Mouse (Mus musculus) lung, embryonic 15.5 days (tissue): Measurements from ENCODE around the gene Gm7534. TPM values are rescaled to one million over a fixed set of nuclear protein-coding genes. Genes with fewer than 3 reads are reported as not detected.
"Not testable (repeated sequence)": the region's sequence is repeated elsewhere in the genome, so short reads cannot be mapped to it uniquely, and the experiment has no call there.

ENCODE experiments used
- ATAC-seq: fragments of 200-750 bp; cut with Nextera tagmentation; 2 replicates; pipeline ENCODE4 v1.8.0; 2017; ENCODE audit warnings: moderate number of reproducible peaks, borderline replicate concordance; ENCODE audit not compliant: low FRiP score, low TSS enrichment; ENCODE audit errors: extremely low read depth
- H3K27ac ChIP-seq: fragments of 300-500 bp; sonication (generic); 2 replicates; pipeline ENCODE4 v1.5.1; 2015; ENCODE audit warnings: moderate library complexity, mild to moderate bottlenecking, inconsistent platforms
- H3K27me3 ChIP-seq: fragments of 300-500 bp; sonication (generic); 2 replicates; pipeline ENCODE4 v1.6.1; 2015; ENCODE audit warnings: inconsistent platforms
- H3K36me3 ChIP-seq: fragments of 300-500 bp; sonication (generic); 2 replicates; pipeline ENCODE4 v1.6.1; 2015; ENCODE audit warnings: inconsistent platforms
- H3K4me1 ChIP-seq: fragments of 300-500 bp; sonication (generic); 2 replicates; pipeline ENCODE4 v1.6.1; 2015; ENCODE audit warnings: inconsistent platforms
- H3K4me2 ChIP-seq: fragments of 300-500 bp; sonication (generic); 2 replicates; pipeline ENCODE4 v1.6.1; 2015; ENCODE audit warnings: inconsistent platforms, mild to moderate bottlenecking, moderate library complexity
- H3K4me3 ChIP-seq: fragments of 300-500 bp; sonication (generic); 2 replicates; pipeline ENCODE4 v1.5.1; 2015; ENCODE audit warnings: mild to moderate bottlenecking, inconsistent platforms
- H3K9ac ChIP-seq: fragments of 300-500 bp; sonication (generic); 2 replicates; pipeline ENCODE4 v1.6.1; 2015; ENCODE audit warnings: inconsistent platforms
- H3K9me3 ChIP-seq: fragments of 300-500 bp; sonication (generic); 2 replicates; pipeline ENCODE4 v1.6.1; 2016; ENCODE audit warnings: inconsistent platforms
- WGBS: fragments of 180-500 bp; shearing (Covaris S2); methylation state at CpG from one replicate; pipeline ENCODE4 v1.1.7; 2015; 5-methylcytosine and 5-hydroxymethylcytosine counted together
- polyA plus RNA-seq: library from polyadenylated mRNA; unstranded; fragments of >200 nt; fragmentation: Nextera tagmentation; extraction: Ambion mirVana; gene quantifications from 2 replicates; pipeline ENCODE4 v1.2.1, GENCODE M21; 2015

Gene Gm7534
- polyA plus RNA-seq, 1 experiment from 2014 or later, result not detected

DNA sequence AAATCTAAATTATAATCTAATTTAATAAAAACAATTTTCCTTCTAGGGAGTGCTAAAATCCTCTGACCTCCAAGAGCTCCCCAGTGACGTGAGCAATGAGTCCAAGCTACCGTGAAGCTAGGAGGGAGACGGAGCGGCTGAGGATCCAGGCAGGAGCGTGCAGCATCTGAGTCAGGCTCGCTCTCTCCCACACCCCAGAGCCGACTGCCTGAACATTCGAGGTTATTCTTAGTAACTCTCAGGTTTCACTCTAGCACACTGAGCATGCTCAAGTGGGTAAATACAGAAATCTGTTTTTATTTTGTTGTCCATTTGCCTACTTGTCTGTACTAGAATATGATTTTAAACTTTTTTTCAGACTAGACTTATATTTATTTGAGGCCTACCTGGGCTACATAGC lies 46.1 kb downstream of the Gm7534 start:
- Histone ChIP-seq H3K4me2 (no peak overlapping the region), H3K36me3 (peaks cover 9% of the 10 kb centered on the region), H3K27ac (no peak overlapping the region), H3K4me3 (no peak overlapping the region), H3K9ac (no peak overlapping the region), H3K9me3 (no peaks in the 10 kb centered on the region), H3K4me1 (peaks cover 5% of the 10 kb centered on the region; the same call in 1 of the 2 replicates), H3K27me3 (no peaks in the 10 kb centered on the region)
- no peak for ATAC-seq
- WGBS, result 46% methylated on average over 8 of the region's 8 CpGs

DNA sequence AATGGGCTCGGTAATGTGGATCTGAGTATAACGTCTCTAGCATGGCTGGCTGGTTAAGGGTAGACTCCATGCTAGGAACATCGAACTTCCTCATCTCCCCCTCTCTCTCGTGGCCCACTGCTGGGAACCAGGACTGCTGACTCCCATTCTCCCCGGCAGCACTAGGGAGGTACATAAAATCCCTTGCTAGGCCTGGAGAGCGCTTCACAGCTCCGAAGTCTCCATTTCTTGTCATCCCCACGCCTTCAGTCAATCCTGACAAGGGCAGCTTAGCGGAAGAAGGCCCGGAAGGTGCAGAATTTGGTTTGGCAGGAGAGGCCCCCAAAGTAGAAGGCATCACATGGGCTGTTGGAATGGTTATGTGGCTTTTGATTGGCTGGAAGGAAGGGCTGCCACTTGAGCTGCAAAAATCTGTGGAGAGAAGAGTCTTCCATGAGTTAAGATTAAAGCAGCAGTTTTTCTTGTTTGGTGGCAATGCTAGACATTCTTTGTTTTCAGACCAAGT lies 46.8 kb downstream of the Gm7534 start:
- Histone ChIP-seq H3K27ac (no peak overlapping the region), H3K4me1 (peaks cover 5% of the 10 kb centered on the region; the same call in 1 of the 2 replicates), H3K36me3 (peaks cover 16% of the 10 kb centered on the region), H3K9me3 (no peaks in the 10 kb centered on the region), H3K27me3 (no peaks in the 10 kb centered on the region), H3K4me3 (no peak overlapping the region), H3K9ac (no peak overlapping the region), H3K4me2 (no peak overlapping the region)
- no peak for ATAC-seq
- WGBS, result 74% methylated on average over 10 of the region's 10 CpGs

DNA sequence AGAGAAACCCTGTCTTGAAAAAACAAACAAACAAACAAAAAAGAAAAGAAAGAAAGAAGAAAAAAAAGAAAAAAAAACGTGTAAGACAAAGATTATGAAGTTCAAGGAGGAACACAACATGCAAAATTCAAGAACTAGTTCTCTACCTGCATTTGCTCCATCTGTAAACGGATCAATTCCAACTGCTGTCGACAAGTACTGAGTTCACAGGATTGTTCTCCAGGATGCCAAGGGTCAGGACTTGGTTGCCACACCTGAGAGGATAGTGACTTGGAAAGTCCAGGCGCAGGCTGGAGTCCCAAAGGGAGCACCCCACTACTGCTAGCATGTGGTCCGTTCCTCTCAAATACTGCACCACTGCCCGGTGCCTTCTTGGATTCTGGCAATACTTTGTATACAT lies 47.3 kb downstream of the Gm7534 start:
- no peak overlapping the region for H3K4me2 ChIP-seq
- H3K27ac ChIP-seq, result no peak overlapping the region
- H3K27me3 ChIP-seq, result no peaks in the 10 kb centered on the region
- H3K9ac ChIP-seq, result no peak overlapping the region
- ATAC-seq, result no peak
- 87% methylated on average over 6 of the region's 6 CpGs for WGBS
- no peak overlapping the region for H3K4me3 ChIP-seq
- H3K4me1 ChIP-seq, result peaks cover 5% of the 10 kb centered on the region; the same call in 1 of the 2 replicates
- peaks cover 19% of the 10 kb centered on the region for H3K36me3 ChIP-seq
- no peaks in the 10 kb centered on the region for H3K9me3 ChIP-seq

DNA sequence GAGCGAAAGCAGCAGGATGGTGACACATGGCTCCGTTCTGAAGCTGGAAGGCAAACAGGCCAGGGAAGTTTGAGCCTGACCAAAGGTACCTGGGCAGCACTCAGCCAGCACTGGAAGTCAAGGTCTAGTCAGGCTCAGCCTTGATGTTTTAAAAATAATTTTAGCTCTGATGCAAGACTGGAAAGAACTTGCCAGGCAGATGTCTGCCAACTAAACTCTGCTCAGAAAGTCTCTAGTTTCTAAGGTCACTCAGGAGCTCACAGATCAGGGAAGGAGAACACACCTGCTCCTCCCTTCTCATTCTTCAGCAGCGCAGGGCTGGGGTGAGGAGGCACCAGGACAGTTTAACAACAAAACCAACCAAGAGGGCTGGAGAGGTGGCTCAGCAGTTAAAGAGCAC lies 48.5 kb downstream of the Gm7534 start:
- Histone ChIP-seq H3K4me3 (no peak overlapping the region), H3K27me3 (no peaks in the 10 kb centered on the region), H3K4me2 (no peak overlapping the region), H3K36me3 (peaks cover 20% of the 10 kb centered on the region), H3K27ac (no peak overlapping the region), H3K9ac (no peak overlapping the region), H3K4me1 (peaks cover 5% of the 10 kb centered on the region; the same call in 1 of the 2 replicates), H3K9me3 (no peaks in the 10 kb centered on the region)
- 94% methylated on average over 3 of the region's 3 CpGs for WGBS
- no peak for ATAC-seq

DNA sequence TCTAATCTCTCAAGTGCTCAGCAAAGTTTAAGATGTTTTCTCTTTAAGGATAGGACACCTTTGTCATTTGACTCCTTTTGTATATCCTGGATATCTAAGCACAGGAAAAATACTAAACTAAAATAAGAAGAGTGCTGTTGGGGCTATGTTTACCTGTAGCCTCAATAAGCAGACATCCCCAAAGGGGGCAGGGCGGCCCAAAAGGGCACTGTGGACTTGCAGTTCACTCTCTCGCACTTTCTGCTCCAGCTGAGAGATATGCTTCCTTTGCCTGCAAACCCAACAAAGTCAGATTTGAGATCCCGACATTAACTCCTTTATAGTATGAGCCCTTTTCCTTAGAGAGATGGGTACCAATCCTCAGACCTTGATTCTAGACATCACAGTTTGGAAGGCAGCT lies 49.1 kb downstream of the Gm7534 start:
- no peak for ATAC-seq
- peaks cover 25% of the 10 kb centered on the region for H3K36me3 ChIP-seq
- H3K4me3 ChIP-seq, result no peak overlapping the region
- no peak overlapping the region for H3K4me2 ChIP-seq
- H3K9ac ChIP-seq, result no peak overlapping the region
- no peak overlapping the region for H3K27ac ChIP-seq
- no peaks in the 10 kb centered on the region for H3K9me3 ChIP-seq
- 91% methylated on average over 3 of the region's 3 CpGs for WGBS
- H3K4me1 ChIP-seq, result no peaks in the 10 kb centered on the region
- H3K27me3 ChIP-seq, result no peaks in the 10 kb centered on the region

DNA sequence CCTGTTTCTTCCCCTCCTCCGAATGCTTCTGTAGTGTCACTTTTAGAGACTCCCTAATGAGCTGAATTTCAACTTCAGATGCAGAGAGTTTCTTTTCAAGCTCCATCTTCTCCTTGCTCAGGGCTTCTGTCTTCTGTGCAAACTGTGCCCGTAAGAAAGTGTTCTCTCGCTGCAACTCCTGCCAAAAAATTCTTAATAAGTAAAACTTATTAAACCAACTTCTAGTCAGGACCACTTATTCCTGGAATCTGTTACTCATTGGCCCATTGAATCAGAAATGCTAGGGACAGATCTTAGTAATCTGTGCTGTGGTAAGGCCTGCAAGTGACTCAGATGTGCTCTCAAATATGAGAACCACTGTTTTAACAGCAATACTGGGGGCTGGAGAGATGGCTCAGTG lies 50.7 kb downstream of the Gm7534 start:
- no peaks in the 10 kb centered on the region for H3K27me3 ChIP-seq
- WGBS, result 86% methylated on average over 3 of the region's 3 CpGs
- H3K36me3 ChIP-seq, result peaks cover 40% of the 10 kb centered on the region

DNA sequence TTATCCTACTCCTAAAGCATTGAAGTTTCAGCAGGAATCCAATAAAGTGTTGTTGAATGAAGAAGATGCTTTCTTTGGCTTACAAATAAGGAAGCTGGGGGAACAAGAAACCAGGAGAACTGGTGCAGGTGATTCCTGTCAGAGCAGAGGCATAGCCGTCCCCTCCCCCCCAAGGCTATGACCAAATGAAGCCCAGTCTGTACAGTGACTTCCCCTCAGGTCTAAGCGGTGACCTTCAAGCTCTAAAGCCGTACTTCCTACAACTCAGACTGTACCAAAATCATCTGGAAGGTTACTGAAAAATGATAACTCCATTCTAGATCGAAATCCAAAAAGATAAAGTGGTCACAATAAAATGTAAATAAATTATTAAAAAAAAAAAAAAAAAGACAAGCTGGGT lies 53.4 kb downstream of the Gm7534 start:
- Histone ChIP-seq H3K9ac (no peak overlapping the region), H3K4me2 (no peak overlapping the region), H3K27me3 (no peaks in the 10 kb centered on the region), H3K27ac (no peak overlapping the region), H3K36me3 (peaks cover 40% of the 10 kb centered on the region), H3K4me1 (no peaks in the 10 kb centered on the region), H3K9me3 (no peaks in the 10 kb centered on the region), H3K4me3 (no peak overlapping the region)
- no peak for ATAC-seq
- 90% methylated on average over 4 of the region's 4 CpGs for WGBS

More for the DNA sequence above, 50.7 kb downstream of the Gm7534 start:
- Histone ChIP-seq H3K9ac (no peak overlapping the region), H3K4me2 (no peak overlapping the region), H3K4me1 (no peaks in the 10 kb centered on the region), H3K4me3 (no peak overlapping the region), H3K27ac (no peak overlapping the region), H3K9me3 (no peaks in the 10 kb centered on the region)
- no peak for ATAC-seq

DNA sequence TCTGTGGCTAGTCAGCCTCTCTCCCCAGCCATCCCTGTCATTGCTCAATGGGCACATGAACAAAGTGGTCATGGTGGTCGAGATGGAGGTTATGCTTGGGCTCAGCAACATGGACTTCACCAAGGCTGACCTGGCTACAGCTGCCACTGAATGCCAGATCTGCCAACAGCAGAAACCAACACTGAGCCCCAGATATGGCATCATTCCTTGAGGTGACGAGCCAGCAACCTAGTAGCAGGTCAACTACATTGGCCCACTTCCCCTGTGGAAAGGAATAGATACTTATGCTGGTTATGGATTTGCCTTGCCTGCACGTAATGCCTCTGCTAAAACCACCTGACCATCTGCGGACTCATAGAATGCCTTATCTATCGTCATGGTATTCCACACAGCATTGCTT lies 58.5 kb downstream of the Gm7534 start:
- H3K36me3 ChIP-seq, result peaks cover 19% of the 10 kb centered on the region; the same call in 1 of the 2 replicates
- not testable (repeated sequence) for H3K4me2 ChIP-seq, H3K4me3 ChIP-seq, H3K4me1 ChIP-seq, H3K9ac ChIP-seq, H3K9me3 ChIP-seq, ATAC-seq, H3K27ac ChIP-seq, H3K27me3 ChIP-seq
- WGBS, result 93% methylated on average over 5 of the region's 5 CpGs

Other genes with a start within 250 kb of the Gm7534 start
- 2,768 and 2,901 TPM in 2 replicates for gene Hmgn2, start 234.4 kb downstream of the Gm7534 start, polyA plus RNA-seq
- 44.4 and 47.3 TPM in 2 replicates for gene Dhdds, start 202.1 kb downstream of the Gm7534 start, polyA plus RNA-seq
- gene Lin28a, start 184.2 kb downstream of the Gm7534 start, polyA plus RNA-seq, result 0.10 and 0.15 TPM in 2 replicates
- gene Zfp683, start 149.2 kb downstream of the Gm7534 start, polyA plus RNA-seq, result not detected in 2 replicates
- 3.0 and 5.6 TPM in 2 replicates for gene Crybg2, start 142.2 kb downstream of the Gm7534 start, polyA plus RNA-seq
- 18.3 and 19.7 TPM in 2 replicates for gene Cd52, start 107.9 kb downstream of the Gm7534 start, polyA plus RNA-seq
- gene Ubxn11, start 100.4 kb downstream of the Gm7534 start, polyA plus RNA-seq, result 9.1 and 9.6 TPM in 2 replicates
- 406 and 408 TPM in 2 replicates for gene Sh3bgrl3, start 74.2 kb downstream of the Gm7534 start, polyA plus RNA-seq
- 37.8 and 45.3 TPM in 2 replicates for gene Cep85, start 15.9 kb downstream of the Gm7534 start, polyA plus RNA-seq
- 0.18 and 0.19 TPM in 2 replicates for gene Catsper4, start 24.4 kb upstream of the Gm7534 start, polyA plus RNA-seq
- gene Cnksr1, start 35.4 kb upstream of the Gm7534 start, polyA plus RNA-seq, result 10.1 and 10.9 TPM in 2 replicates
- gene E130218I03Rik, start 40.7 kb upstream of the Gm7534 start, polyA plus RNA-seq, result 0.45 and 0.52 TPM in 2 replicates
- 15.2 and 15.9 TPM in 2 replicates for gene Zfp593, start 42.6 kb upstream of the Gm7534 start, polyA plus RNA-seq
- not detected in 2 replicates for gene Gm30191, start 43.9 kb upstream of the Gm7534 start, polyA plus RNA-seq
- 11.0 and 12.5 TPM in 2 replicates for gene Grrp1, start 51.1 kb upstream of the Gm7534 start, polyA plus RNA-seq
- 21.0 and 23.2 TPM in 2 replicates for gene Pdik1l, start 84.9 kb upstream of the Gm7534 start, polyA plus RNA-seq
- gene Trim63, start 112.1 kb upstream of the Gm7534 start, polyA plus RNA-seq, result 3.3 and 4.3 TPM in 2 replicates
- gene Slc30a2, start 140.2 kb upstream of the Gm7534 start, polyA plus RNA-seq, result 0.26 and 0.43 TPM in 2 replicates
- gene Extl1, start 180.8 kb upstream of the Gm7534 start, polyA plus RNA-seq, result 2.7 and 2.8 TPM in 2 replicates
- 10.6 and 12.6 TPM in 2 replicates for gene Pafah2, start 193.3 kb upstream of the Gm7534 start, polyA plus RNA-seq